Mouse (Mus musculus) megakaryocyte, embryonic 14.5 days (primary cell): ENCODE measurements around the gene Fcer1g.

ENCODE experiments used
- FLI1 ChIP-seq: IDR thresholded peaks from 2 replicates; pipeline ENCODE4 v1.6.1; 2012; ENCODE audit warnings: low read length, inconsistent platforms, mixed read lengths
- GATA1 ChIP-seq: IDR thresholded peaks from 3 replicates; pipeline ENCODE4 v1.6.1; 2012; ENCODE audit warnings: mixed read lengths, low read length, inconsistent platforms, borderline replicate concordance

DNA sequence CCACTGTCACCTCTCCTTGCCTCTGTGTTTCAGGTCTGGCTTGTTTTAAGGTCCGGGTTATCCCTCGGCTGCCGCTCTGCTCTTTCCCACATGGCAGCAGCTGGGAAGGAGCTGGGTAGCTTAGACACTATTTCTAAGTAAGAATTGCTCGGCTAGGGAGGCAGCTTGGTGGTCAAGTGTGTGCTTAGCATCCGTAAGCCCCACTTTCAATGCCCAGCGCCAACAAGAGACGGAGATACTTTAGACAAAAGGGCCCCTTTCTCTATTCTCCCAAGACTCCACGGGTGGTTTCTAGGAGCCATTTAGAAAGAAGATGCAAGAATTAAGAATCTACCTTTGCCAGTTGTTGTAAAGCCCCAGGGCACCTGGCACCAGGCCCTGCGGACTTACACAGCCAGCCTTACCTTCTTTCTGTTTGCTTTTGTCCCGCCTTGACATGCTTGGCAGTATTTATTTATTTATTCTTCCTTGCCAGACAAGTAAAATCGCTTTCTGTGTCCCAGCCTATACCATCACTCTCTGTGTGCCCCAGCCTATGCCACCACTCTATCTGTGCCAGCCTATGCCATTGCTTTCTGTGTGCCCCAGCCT is 41.1 kb upstream of the Fcer1g start:
- no peak for TF ChIP-seq GATA1
- TF ChIP-seq FLI1: no peak
